Mouse (Mus musculus) thymus, postnatal 25 days (tissue): ENCODE results near the gene Rpl23a.

Experiments
- DNase-seq: peaks from one replicate; pipeline ENCODE4 v3.0.0; 2022

Rpl23a gene

DNA sequence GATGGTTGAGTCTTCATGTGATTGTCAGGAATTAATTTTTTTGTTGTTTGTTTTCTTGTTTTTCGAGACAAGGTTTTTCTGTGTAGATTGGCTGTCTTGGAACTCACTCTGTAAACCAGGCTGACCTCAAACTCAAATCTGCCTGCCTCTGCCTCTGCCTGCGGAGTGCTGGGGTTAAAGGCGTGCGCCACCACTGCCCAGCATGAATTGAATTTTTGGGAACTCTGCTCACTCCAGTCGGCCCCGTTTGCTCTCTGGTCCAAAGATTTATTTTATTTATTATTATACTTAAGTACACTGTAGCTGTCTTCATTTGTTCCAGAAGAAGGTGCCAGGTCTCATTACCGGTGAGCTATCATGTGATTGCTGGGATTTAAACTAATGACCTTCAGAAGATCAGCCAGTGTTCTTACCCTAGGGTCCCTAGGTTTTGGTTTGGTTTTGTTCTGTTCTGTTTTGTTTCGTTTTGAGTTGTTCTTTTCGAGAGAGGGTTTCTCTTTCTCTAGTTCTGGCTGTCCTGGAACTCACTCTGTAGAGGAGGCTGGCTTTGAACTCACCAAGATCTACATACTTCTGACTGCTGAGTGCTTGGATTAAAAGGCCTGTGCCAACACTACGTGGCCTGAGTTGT is 615 bp upstream of the Rpl23a start:
- no peak for DNase-seq

- DNase-seq = no peak
Observed at GRCm38 (mm10) chr11:78182450-78182849, 934 bp downstream of the Rpl23a start.

DNA sequence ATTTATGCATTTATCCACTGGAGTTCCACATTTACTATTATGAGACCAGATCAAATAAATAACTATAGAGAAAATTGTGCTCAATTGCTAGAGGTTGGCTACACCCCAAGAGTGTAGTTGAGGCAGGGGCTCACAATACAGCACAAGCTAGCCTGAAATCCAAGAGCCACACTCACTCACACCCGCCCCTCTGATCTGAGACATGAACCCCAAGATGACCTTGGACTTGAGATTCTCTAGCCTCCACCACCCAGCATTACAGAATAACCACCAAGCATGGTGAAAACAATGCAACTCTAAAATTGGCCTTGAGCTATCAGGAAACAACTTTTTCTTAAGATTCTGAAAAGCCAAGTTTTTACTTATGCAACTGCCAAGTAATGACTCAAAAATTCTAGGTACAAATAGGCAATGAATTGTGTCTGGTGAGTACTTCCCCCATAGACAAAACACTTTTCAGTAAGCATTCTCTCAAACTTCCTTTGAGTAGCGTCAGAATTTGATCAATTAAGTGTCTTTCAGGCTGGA is 1.5 kb downstream of the Rpl23a start:
- no peak for DNase-seq

GRCm38 (mm10) chr11:78180081-78180761 is 3.2 kb downstream of the Rpl23a start:
- no peak for DNase-seq

GRCm38 (mm10) chr11:78179438-78179999 is 3.9 kb downstream of the Rpl23a start:
- no peak for DNase-seq

DNA sequence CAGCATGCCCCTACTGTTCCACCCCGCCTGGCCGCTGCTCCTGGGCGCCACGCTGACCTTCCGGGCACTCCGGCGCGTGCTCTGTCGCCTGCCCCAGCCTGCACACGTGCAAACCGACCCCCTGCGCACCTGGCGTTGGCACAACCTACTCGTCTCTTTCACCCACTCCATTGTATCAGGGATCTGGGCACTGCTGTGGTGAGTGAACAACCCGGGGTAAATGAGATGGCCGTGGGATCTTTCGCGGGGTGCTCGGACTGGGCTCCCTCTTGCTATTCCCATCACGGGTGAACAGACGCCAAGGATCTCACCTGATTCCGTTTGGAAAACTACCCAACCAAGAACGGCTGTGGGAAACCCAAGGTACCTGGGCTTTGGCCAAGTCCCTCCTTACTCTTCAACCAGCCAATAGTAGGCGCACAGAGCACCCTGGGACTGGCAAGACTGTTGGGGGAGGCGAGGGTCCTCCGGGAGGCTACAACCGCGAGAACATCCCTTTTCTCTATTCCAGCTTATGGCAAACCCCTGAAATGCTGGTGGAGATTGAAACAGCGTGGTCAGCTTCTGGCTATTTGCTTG is 4.4 kb downstream of the Rpl23a start:
- peak; percentile 44 for DNase-seq

DNA sequence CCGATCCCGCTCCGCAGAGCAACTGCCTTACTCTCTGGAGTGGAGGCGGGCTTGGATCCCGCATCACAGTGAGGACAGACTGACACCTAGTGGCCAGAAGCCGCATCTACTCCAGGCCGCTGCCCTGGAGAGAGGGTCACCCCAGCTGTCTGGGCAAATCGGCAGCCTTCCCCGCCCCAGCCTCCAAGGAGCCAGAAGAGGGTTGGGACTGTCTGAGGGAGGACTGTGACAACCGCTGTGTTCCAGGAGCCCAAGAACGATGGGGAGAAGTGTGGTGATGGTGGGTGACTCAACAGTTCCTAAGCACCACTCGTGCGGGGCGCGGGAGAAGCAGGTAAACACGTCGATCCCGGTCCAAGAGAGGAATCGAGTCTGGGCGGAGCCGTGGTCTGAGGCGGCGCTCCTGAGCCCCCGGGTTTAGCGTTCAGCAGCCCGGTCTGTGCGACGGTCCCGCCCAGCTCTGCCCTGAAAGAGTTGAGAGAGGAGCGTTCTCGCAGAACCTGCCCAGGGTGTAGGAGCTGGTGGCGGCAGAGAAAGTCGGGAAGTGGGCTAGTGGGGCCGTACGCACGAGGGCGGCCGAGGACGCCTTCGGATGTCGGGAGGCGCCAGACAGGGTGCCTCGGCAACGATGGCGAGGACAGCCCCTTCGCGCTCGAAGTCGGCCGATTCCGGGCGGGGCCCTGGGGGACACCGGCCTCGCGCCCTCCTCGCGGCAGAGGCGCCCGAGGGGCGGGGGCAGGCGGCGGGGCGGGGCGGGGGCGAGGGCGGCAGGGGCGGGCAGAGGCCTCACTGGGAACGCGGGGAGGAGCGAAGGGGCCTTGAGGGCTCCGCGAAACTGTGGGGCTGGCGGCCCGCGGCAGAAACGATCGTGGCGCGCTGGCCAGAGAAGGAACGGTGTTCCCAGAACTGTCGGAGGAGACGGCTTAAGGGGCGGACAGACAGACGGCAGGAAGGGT is 5.2 kb downstream of the Rpl23a start:
- peak; percentile 96 for DNase-seq

- no peak for DNase-seq
Observed at GRCm38 (mm10) chr11:78177437-78177836, 5.9 kb downstream of the Rpl23a start.

GRCm38 (mm10) chr11:78176905-78177331 is 6.5 kb downstream of the Rpl23a start:
- DNase-seq = peak; percentile 35

DNA sequence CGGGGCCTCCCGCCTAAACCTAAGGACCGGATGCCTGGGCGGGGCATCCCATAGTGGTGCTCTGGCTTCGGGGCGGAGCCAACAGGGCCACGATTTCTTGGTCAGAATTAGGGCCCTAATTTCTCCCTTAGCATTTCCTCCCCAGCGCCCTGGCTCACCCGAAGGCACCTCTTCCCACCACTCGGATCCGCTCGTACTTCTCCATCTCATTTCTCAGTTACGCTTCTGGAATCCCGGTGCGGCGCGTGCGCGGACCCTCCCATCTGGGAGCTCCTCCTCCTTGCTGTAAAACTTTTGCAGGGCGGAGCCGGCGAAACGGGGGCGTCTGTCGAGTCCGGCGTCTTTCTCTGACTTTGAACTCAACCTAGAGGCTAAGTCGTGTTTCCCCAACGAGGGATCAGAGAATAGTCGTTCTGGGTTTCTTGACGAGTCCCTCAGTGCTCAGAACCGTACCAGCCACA is 7.0 kb downstream of the Rpl23a start, which contains the start of the genes Nek8 and Tlcd1:
Nek8 (minus strand) TSS at position 274 of the 461 bp plus-strand sequence.
Tlcd1 (plus strand) TSS at position 310 of the 461 bp plus-strand sequence.
- DNase-seq = peak; percentile 96

- no peak for DNase-seq
Observed at GRCm38 (mm10) chr11:78175771-78176401, 7.5 kb downstream of the Rpl23a start.

DNA sequence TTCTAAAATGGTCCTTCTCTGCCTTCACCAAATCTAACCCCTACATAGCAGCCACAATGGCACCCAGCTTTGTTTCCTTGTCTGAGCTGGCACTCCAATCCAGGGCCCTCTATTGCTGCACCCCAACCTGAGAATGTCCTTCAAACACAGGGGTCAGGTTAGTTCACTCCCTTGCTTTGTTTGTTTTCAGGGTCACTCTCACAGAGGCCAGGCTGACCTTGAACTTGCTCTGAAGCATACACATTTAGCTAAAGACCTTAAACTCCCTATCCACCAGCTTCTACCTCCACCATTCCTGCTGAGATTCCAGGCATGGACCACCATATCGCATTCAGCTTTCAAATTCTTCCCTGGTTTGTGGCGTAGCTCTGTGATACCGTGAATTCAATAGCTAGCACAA is 8.9 kb downstream of the Rpl23a start:
- no peak for DNase-seq

- no peak for DNase-seq
Observed at GRCm38 (mm10) chr11:78172748-78173383, 10.5 kb downstream of the Rpl23a start.

- no peak for DNase-seq
Observed at GRCm38 (mm10) chr11:78172034-78172747, 11.2 kb downstream of the Rpl23a start.

DNA sequence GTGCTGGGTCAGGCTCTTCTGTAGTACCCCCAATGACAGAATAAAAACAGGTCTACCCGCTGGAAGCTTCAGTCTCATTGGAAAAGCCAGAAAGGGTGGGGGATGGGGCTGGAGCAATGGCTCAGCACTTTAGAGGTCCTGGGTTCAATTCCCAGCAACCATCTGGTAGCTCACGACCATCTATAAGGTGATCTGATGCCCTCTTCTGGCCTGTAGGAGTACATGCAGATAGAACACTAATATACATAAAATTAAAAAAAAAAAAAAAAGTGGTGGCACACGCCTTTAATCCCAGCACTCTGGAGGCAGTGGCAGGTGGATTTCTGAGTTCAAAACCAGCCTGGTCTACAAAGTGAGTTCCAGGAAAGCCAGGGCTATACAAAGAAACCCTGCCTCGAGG is 12.1 kb downstream of the Rpl23a start:
- no peak for DNase-seq

DNA sequence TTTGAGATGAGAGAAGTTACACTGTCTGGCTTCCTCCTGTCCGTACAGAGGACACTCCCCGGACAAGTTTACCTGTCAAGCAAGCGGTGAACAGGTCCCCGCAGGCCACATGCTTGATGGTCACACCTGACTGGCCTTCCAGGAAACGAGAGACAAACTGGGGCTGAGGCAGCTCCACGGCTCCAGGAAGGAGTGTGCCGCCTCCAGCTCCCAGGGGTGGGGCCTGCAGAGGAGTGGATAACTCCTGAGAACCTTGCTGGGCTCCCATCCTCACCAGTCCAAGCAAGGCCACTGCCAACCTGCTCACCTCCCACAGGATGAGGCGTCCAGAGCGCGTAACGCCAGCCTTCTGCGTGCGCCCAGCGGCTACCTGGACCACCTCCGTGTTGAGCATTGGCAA is 13.1 kb downstream of the Rpl23a start:
- DNase-seq = no peak

DNA sequence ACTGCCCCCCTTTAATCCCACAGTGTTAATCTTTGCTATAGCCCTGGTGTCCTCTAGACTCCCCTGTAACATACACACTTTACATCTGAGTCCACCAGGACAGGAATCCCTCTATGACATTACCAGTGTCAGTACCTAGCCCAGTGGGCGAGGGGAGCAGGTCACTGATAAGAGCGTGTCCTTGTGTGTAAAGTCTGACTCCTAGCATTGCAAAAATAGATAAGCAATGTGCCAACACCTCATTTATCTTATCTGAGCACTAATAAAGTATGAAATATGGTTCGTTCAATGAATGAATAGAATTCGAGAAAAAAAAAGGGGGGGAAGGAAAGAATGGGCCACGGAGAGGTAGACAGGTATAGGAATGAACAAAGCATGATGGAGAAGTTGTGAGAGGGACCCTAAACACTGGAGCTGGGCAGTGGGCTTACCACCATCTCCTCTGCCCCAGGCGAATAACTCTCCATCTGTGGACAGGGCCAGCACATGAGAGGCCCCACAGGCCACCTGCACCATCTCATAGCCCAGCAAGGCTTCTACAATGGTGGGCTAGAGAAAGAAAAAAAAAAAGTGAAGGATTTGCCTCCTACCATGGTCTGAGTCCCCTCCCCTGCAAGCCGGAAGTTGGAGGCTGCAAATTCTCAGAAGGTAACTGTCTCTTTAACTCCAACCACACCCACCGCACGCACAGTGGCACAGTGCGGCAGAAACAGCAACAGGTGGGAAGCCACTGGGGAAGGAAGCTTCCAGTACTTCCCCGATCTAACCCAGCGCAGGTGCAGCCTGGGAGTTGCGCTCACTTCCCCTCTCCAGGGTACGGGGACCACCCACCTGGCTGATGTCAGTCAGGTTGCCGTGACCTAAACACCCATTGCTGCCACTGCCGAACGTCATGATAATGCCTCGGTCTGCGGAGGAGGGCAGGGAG is 14.6 kb downstream of the Rpl23a start:
- peak; percentile 82 for DNase-seq

DNA sequence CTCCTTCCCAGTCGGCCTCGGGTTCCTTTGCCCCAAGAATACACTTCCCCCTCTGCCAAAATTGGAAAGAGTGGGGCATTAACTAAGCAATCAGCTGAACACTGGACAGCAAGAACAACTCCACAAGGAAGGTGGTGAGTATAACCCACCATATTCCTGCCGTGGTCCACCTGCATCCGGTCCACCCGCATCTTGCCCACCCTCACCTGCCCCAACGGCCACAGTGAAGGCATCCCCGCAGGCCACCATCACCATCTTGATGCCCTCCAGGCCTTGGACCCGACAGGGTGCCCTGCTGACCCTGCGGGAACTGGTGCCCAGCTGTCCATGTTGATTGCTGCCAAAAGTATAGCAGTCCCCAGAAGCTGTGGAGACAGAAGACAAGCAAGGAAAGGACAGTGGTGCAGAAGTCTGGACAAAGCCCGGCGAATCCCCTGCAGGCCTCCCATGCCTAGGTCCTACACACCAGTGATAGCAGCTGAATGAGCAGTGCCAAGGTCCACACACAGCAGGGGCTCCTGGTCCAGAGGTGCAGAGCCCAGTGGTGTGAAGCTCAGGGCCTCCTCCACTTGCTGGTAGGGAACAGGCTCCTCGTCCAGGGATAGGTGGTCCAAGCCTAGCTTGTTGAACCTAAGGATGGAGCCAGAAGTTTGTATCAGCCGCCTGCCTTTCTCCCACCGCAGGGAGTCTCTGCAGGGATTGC is 16.0 kb downstream of the Rpl23a start:
- no peak for DNase-seq

DNA sequence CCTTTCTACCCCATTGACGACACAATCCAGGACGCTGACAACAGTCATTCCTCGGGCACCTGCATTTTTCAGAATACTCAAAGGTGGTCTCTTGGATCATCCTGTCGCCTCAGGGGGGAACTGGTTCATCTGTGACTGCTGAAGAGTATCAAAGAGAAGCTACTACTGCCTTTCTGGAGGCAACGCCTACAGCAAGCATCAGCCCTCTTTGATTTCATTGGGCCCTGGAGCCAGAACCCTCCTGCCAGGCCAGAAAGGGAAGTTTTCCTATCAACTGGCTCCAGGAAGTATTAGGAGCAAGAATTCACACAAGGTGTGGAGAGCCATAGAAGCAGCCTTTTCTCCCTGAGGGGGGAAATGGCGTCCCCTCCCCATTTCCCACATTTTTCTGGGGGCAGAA is 16.7 kb downstream of the Rpl23a start:
- no peak for DNase-seq
